Mouse (Mus musculus) hindbrain, embryonic 10.5 days (tissue): ENCODE data around the gene Thap3. TPM values are rescaled to one million over a fixed set of nuclear protein-coding genes. Genes with fewer than 3 reads are reported as not detected.
"Not testable (repeated sequence)": the region's sequence is repeated elsewhere in the genome, so short reads cannot be mapped to it uniquely, and the experiment has no call there.

Experiments used
- DNase-seq: peaks from one replicate; pipeline ENCODE4 v3.0.0-alpha.2; 2017; ENCODE audit warnings: low spot score
- H3K27ac ChIP-seq: fragments of 300-500 bp; sonication (generic); 2 replicates; pipeline ENCODE4 v1.5.1; 2016; ENCODE audit warnings: mild to moderate bottlenecking, moderate library complexity
- H3K27me3 ChIP-seq: fragments of 300-500 bp; sonication (generic); 2 replicates; pipeline ENCODE4 v1.6.1; 2016; ENCODE audit warnings: mild to moderate bottlenecking; ENCODE audit not compliant: poor library complexity, insufficient read depth, severe bottlenecking
- H3K36me3 ChIP-seq: fragments of 300-500 bp; sonication (generic); 2 replicates; pipeline ENCODE4 v1.6.1; 2016; ENCODE audit warnings: mild to moderate bottlenecking, moderate library complexity
- H3K4me1 ChIP-seq: fragments of 300-500 bp; sonication (generic); replicated peaks from 2 replicates; pipeline ENCODE4 v1.6.1; 2016; ENCODE audit warnings: mild to moderate bottlenecking
- H3K4me3 ChIP-seq: fragments of 300-500 bp; sonication (generic); 2 replicates; pipeline ENCODE4 v1.5.1; 2016; ENCODE audit warnings: mild to moderate bottlenecking, moderate library complexity
- H3K9me3 ChIP-seq: fragments of 300-500 bp; sonication (generic); 2 replicates; pipeline ENCODE4 v1.6.1; 2016; ENCODE audit warnings: mild to moderate bottlenecking, moderate library complexity
- WGBS: fragments of 180-500 bp; shearing (Covaris S2); methylation state at CpG from one replicate; pipeline ENCODE4 v1.1.7; 2016; 5-methylcytosine and 5-hydroxymethylcytosine counted together
- polyA plus RNA-seq: library from polyadenylated mRNA; unstranded; fragments of >200 nt; fragmentation: Nextera tagmentation; extraction: Ambion mirVana; gene quantifications from 2 replicates; pipeline ENCODE4 v1.2.1, GENCODE M21; 2016

Gene Thap3
- 34.5 and 36.2 TPM in 2 replicates for polyA plus RNA-seq

DNA sequence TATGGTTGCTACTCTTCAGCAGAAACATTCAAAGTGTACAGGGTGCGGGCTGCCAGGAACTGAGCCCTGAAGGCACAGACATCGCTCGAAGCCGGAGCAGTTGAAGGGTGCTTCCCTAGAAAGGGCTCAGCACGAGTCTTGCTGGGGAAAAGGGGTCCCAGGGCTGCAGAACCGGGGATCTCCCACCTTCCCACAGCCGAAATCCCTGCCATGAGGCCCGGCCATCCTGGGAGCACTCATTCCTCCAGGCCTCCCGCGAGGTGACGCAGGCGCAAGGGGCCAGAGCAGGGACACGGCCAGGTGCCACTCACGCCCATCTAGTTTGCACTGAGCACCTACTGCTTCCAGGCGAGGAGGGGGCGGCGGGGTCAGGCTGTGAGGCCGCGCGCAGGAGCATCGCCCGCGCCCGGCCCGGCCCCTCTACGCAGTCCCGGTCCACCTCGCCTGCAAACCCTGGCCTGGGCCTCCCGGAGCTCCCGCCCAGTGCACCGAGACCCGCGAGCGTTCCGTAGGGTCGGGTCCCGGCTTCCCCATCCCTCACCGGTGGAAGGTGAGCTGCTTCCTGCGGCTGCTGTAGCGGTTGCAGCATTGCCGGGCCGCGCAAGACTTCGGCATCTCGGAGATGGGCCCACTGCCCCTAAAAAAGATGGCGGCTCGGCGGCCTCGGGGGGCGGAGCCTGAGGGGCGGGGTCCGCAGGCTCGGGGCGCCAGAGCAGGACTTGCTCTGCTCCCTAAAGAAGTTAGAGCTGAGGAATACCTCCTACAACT lies at the start of gene Thap3:
Gene Thap3 (minus strand): TSS at position 656 of the 768 bp plus-strand sequence.
- H3K4me1 ChIP-seq = peaks cover 62% of the 10 kb centered on the region
- peaks cover 57% of the 10 kb centered on the region for H3K36me3 ChIP-seq
- peak within 1 kb of the TSS; percentile 93 for H3K4me3 ChIP-seq
- H3K9me3 ChIP-seq = no peaks in the 10 kb centered on the region
- 1% methylated on average over 54 of the region's 54 CpGs for WGBS
- H3K27me3 ChIP-seq = no peaks in the 10 kb centered on the region
- peak within 1 kb of the TSS; percentile 96 for H3K27ac ChIP-seq
- peak; percentile 83 for DNase-seq

DNA sequence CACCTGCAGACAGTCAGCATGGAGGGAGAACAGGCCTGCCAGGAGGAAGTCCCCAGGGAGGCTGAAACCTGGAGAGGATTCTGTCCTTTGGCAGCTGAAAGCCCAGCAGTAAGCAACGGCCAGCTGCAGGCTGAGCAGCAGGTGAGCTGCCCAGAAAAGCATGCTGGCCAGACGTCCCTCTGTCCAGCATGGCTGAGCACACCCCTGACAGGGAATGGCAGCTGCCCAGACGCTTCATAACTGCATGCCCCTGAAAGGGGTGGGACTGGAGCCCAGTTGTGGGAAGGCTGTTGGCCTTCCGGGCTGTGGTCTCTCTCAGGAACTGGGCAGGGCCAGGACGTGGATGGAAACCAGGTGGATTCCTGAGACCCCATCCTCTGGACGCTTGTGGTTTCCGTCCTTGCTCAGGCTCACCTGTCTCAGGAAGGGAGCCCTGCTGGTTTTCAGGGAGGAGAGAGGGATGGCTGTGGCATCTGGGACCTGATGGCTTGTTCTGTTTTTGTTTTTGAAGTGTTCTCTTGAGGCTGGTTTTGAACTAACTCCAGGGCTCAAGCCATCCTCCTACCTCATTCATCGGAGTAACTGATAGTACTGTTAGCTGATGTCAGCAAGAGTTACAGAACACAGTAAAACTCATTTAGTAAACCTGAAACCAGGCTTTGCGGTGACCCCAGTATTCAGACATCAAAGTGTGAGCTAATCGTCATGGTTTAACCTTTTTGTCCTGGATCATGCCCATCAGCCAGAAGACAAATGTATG lies 49.6 kb upstream of the Thap3 start, which contains the start of gene Tas1r1:
Gene Tas1r1 (minus strand): TSS at position 344 of the 760 bp plus-strand sequence.
- peak within 1 kb of the TSS; percentile 90 for H3K27ac ChIP-seq

DNA sequence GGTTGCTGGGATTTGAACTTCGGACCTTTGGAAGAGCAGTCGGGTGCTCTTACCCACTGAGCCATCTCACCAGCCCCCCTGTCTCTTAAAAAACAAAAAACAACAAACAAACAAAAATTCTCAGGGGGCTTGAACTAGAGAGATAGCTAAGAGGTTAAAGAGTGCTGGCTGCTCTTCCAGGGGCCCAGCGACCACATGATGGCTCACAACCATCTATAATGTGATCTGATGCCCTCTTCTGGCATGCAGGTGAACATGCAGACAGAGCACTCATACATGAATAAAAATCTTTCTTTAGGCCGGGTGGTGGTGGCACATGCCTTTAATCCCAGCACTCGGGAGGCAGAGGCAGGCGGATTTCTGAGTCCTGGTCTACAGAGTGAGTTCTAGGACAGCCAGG lies 47.7 kb upstream of the Thap3 start:
- not testable (repeated sequence) for DNase-seq, H3K27ac ChIP-seq, H3K36me3 ChIP-seq, H3K9me3 ChIP-seq, H3K4me3 ChIP-seq
- 90% methylated on average over 6 of the region's 6 CpGs for WGBS
- peaks cover 17% of the 10 kb centered on the region; the same call in 1 of the 2 replicates for H3K27me3 ChIP-seq
- peaks cover 40% of the 10 kb centered on the region for H3K4me1 ChIP-seq

More for the DNA sequence above, 49.6 kb upstream of the Thap3 start, which contains the start of gene Tas1r1:
- peaks cover 25% of the 10 kb centered on the region for H3K36me3 ChIP-seq
- no peaks in the 10 kb centered on the region for H3K9me3 ChIP-seq
- no peak for DNase-seq
- 0 out of 2 replicates have a peak, but pooled peaks cover 2% of the 10 kb centered on the region for H3K27me3 ChIP-seq
- peak within 1 kb of the TSS; percentile 100 for H3K4me3 ChIP-seq
- H3K4me1 ChIP-seq = peaks cover 29% of the 10 kb centered on the region
- 56% methylated on average over 10 of the region's 10 CpGs for WGBS

DNA sequence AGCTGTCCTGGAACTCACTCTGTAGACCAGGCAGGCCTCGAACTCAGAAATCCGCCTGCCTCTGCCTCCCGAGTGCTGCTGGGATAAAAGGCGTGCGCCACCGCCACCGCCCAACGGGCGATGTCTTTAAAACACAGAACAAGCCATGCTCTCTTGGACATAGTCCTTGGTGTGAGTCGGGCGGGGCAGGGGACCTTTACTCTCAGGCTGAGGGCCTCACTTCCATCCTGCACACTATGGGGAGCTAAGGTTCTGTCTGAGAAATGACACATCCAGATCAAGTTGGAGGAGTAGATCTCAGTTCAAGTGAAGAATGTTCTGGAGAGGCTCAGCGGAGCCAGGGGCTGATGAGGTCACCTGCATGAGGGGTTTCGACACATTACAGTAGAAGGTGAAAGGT lies 44.1 kb upstream of the Thap3 start:
- H3K27ac ChIP-seq = no peak overlapping the region
- H3K27me3 ChIP-seq = peaks cover 17% of the 10 kb centered on the region; the same call in 1 of the 2 replicates
- no peaks in the 10 kb centered on the region for H3K36me3 ChIP-seq
- peaks cover 44% of the 10 kb centered on the region for H3K4me1 ChIP-seq
- H3K9me3 ChIP-seq = no peaks in the 10 kb centered on the region
- WGBS = 90% methylated on average over 13 of the region's 13 CpGs
- DNase-seq = no peak
- no peak overlapping the region for H3K4me3 ChIP-seq

DNA sequence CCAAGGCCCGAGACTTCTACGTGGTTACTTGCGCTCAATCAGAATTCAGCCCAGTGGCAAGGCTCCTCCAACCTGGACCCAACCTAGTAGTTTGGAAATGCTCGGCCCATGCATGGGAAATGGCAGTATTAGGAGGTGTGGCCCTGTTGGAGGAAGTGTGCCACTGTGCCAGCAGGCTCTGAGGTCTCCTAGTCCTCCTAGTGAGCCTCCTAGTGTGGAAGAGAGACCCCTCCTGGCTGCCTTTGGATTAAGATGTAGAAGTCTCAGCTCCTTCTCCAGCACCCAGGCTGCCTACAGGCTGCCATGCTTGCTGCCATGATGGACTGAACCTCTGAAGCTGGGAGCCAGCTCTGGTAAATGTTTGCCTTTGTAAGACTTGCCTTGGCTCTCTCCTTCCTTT lies 41.2 kb upstream of the Thap3 start:
- H3K27ac ChIP-seq = peak overlapping the region; percentile 40; the same call in 1 of the 2 replicates
- no peaks in the 10 kb centered on the region for H3K9me3 ChIP-seq
- peaks cover 73% of the 10 kb centered on the region for H3K4me1 ChIP-seq
- H3K36me3 ChIP-seq = peaks cover 11% of the 10 kb centered on the region
- DNase-seq = no peak
- WGBS = 66% methylated on average over 4 of the region's 4 CpGs
- H3K27me3 ChIP-seq = peaks cover 17% of the 10 kb centered on the region; the same call in 1 of the 2 replicates
- peak overlapping the region; percentile 20; the same call in 1 of the 2 replicates for H3K4me3 ChIP-seq

DNA sequence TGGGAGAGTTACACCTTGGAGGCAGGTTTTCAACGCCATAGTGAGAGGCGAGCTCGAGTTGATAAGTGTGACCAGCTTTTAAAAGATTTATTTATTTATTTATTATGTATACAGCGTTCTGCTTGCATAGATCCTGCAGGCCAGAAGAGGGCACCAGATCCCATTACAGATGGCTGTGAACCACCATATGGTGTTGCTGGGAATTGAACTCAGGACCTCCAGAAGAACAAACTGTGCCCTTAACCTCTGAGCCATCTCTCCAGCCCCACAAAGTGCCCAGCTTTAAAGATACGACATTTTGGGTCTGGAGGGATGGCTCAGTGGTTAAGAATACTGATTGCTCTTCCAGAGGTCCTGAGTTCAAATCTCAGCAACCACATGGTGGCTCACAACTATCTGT lies 40.3 kb upstream of the Thap3 start:
- WGBS = 41% methylated on average over 5 of the region's 5 CpGs
- Histone ChIP-seq H3K4me1 (peaks cover 82% of the 10 kb centered on the region), H3K27ac (no peak overlapping the region), H3K36me3 (peaks cover 20% of the 10 kb centered on the region), H3K4me3 (peak overlapping the region; percentile 95; the same call in 1 of the 2 replicates), H3K27me3 (peaks cover 17% of the 10 kb centered on the region; the same call in 1 of the 2 replicates), H3K9me3 (no peaks in the 10 kb centered on the region)
- DNase-seq = no peak

DNA sequence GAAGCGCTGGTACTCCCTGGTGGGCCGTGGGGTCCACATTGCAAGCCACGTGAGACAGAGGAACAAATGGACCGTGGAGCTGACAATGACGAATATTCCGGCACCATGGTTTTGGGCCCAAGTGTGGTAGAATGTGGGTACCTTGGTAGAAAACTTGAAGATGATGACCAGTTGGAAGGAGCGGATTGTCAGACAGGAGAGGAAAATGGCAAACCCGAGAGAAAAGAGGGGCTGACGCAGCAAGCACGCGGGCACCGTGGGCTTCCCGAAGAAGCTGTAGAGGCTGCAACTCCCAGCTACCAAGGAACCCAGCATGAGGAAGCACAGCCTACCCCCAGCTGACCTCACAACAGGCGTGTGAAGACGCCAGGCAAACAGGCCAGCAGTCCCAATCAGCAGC lies 39.7 kb upstream of the Thap3 start:
- Histone ChIP-seq H3K27me3 (peaks cover 15% of the 10 kb centered on the region; the same call in 1 of the 2 replicates), H3K4me1 (peaks cover 87% of the 10 kb centered on the region), H3K27ac (no peak overlapping the region), H3K4me3 (peak overlapping the region; percentile 95), H3K36me3 (peaks cover 26% of the 10 kb centered on the region), H3K9me3 (no peaks in the 10 kb centered on the region)
- no peak for DNase-seq
- WGBS = 66% methylated on average over 15 of the region's 15 CpGs

DNA sequence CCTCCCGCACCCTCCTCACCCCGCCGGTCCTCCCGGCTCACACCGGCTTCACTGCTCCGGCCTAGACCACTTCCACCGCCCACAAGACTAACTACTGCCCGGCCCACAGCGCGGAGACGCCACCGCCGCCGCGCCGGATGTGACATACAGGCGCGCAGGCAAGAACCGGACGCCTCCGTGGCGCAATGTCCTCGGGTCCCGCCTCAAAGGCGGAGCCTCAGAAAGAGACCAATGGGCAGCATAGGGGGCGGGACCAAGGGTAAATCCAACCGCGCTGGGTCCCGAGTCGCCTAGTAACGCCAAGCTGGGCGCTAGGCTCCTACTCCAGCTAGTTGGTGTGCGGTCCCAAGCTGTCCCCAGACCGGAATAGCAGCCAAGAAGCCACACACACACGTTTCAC lies 38.7 kb upstream of the Thap3 start, which contains the start of gene Zbtb48:
Gene Zbtb48 (minus strand): TSS at position 148 of the 400 bp plus-strand sequence.
- no peaks in the 10 kb centered on the region for H3K9me3 ChIP-seq
- H3K4me3 ChIP-seq = peak within 1 kb of the TSS; percentile 95
- WGBS = under 1% methylated on average over 35 of the region's 35 CpGs
- H3K27me3 ChIP-seq = peaks cover 10% of the 10 kb centered on the region; the same call in 1 of the 2 replicates
- peaks cover 88% of the 10 kb centered on the region for H3K4me1 ChIP-seq
- DNase-seq = peak; percentile 96
- H3K36me3 ChIP-seq = peaks cover 36% of the 10 kb centered on the region
- H3K27ac ChIP-seq = peak within 1 kb of the TSS; percentile 92

DNA sequence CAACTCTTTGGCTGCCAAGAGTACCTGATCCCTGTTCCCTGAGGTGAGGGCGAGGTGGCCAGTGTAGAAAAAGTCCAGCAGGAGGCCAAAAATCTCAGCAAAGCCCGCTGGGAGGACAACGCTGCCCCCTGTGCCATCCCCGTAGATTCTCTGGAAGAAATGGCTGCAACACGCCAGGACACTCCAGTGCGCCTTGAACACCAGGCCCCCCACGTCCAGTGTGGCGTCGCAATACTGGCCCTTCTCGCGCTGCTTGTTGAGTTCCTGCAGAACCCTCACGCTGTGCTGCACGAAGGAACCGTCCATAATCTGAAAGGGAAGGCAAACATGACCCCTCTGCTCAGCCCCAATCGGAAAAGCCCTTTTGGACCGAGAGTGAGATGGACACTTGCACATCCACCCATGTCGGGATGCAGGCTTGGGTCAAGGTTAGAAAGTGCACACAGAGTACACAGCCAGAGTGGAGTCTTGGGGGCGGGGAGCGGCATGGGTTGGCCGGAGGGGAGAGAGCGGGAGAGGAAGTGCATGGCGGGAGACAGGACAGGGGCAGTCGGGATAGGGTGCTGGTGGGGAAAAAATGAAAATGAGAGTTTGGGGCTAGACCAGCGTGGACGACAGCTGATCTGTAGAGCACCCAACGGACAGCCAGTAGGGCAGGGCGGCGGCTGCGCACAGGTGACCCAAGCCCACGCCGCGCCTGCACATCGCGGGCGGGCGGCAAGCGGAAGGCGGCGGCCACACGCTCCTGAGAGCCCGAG lies 38.1 kb upstream of the Thap3 start:
- H3K27me3 ChIP-seq = peaks cover 4% of the 10 kb centered on the region; the same call in 1 of the 2 replicates
- H3K4me1 ChIP-seq = peaks cover 83% of the 10 kb centered on the region
- H3K27ac ChIP-seq = peak overlapping the region; percentile 92

DNA sequence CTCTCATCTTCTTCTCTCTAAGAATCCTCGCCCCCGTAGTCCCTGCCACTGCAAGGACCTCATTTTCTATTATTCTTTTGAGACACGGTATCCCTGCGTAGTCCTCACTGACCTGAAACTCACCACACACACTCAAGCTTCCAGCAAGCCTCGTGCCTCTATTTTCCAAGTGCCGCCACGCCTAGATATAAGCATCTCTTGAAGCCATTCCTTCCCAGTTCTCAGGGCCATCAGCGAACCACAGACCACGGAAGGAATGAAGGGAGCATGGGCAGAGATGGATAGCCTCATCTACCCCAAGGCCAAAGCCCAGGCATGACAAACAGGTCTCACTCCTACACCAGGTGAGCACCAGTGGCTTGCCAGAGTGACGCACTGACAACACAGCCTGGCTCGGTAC lies 35.7 kb upstream of the Thap3 start:
- H3K36me3 ChIP-seq = peaks cover 66% of the 10 kb centered on the region

More for the DNA sequence above, 38.1 kb upstream of the Thap3 start:
- H3K4me3 ChIP-seq = peak overlapping the region; percentile 95
- no peaks in the 10 kb centered on the region for H3K9me3 ChIP-seq
- peaks cover 42% of the 10 kb centered on the region for H3K36me3 ChIP-seq
- WGBS = 2% methylated on average over 41 of the region's 41 CpGs
- no peak for DNase-seq

DNA sequence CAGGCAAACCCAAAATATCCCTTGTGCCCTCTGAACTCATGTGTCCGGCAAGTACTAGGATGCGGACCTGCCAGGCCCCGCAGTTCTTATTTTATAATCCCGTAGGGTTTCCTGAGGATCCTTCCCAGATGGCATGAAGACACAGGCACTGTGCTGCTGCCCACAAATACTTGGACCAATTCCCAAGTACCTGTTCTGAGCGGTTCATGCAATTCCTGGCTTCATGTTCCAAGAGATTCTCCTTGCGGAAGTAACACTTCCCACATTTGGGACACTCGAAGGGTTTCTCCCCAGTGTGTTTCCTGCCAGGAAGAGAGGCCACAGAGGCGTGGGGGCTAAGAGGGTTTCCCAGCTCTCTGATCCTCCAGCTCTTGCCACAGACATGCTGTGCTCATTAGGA lies 33.7 kb upstream of the Thap3 start:
- Histone ChIP-seq H3K9me3 (no peaks in the 10 kb centered on the region), H3K4me1 (peaks cover 46% of the 10 kb centered on the region), H3K27ac (no peak overlapping the region), H3K4me3 (no peak overlapping the region), H3K36me3 (peaks cover 86% of the 10 kb centered on the region), H3K27me3 (no peaks in the 10 kb centered on the region)
- WGBS = 89% methylated on average over 8 of the region's 8 CpGs
- DNase-seq = no peak

More for the DNA sequence above, 35.7 kb upstream of the Thap3 start:
- Histone ChIP-seq H3K27me3 (no peaks in the 10 kb centered on the region), H3K4me3 (0 out of 2 replicates have a peak overlapping the region, but pooled peaks have one; percentile 2), H3K27ac (no peak overlapping the region), H3K4me1 (peaks cover 64% of the 10 kb centered on the region), H3K9me3 (no peaks in the 10 kb centered on the region)
- DNase-seq = no peak
- 94% methylated on average over 11 of the region's 11 CpGs for whole genome bisulfite sequencing

DNA sequence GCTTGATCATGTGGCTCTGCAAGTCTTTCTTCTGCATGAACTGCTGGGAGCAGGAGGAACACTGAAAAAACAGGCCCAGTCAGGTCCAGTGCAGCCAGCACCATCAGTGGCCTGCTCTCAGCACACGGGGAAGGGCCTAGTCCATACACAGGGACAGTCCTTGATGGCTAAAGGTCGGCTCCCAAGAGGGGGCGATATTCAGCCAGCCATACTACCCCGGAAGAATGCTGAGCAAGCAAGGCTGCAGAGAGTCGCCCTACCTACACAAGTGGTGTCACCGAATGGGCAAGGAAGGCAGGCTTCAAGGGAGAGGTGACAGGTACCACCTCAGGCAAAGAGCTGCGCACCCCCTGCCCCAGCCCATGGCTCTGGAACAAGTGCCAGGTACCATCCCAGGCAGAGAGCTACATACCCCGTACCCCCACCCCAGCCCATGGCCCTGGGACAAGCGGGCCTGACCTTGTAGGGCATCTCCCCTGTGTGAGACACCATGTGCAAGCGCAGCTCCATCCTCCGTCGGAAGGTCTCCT lies 32.8 kb upstream of the Thap3 start:
- Histone ChIP-seq H3K36me3 (peaks cover 93% of the 10 kb centered on the region), H3K27me3 (no peaks in the 10 kb centered on the region), H3K4me1 (peaks cover 38% of the 10 kb centered on the region), H3K4me3 (no peak overlapping the region), H3K9me3 (no peaks in the 10 kb centered on the region), H3K27ac (no peak overlapping the region)
- WGBS = 78% methylated on average over 12 of the region's 12 CpGs
- no peak for DNase-seq
